Mouse (Mus musculus) frontal cortex, postnatal 14 days (tissue): ENCODE measurements around the gene Tshz2.
A peak's percentile ranks its signal among the peaks of the same experiment; 100 is the strongest.

ENCODE experiments used
- DNase-seq, 2 experiments: peaks; one replicate each; pipeline ENCODE4 v3.0.0; 2022; ENCODE audit warnings: low spot score in 2 of 2

Gene Tshz2

DNA sequence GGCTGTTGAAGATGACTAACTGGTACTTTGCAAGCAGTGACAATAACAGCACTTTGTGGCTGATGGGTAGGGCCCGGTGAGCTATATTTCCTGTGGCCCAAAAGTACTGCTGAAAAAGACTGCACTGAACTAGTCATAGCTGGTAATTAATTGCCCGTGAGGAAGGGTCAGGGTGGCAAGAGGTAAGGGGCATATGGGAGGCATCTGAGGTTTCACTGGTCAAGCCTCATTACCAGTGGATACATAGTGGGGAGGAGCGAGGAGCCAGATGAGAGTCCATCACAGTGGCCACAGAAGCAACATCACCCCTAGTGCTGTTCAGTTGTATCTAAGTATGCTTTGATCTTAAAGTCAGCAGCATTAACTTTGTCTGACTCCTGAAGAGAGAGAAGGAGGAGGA is 2.7 kb upstream of the Tshz2 start:
- no peak for DNase-seq

DNA sequence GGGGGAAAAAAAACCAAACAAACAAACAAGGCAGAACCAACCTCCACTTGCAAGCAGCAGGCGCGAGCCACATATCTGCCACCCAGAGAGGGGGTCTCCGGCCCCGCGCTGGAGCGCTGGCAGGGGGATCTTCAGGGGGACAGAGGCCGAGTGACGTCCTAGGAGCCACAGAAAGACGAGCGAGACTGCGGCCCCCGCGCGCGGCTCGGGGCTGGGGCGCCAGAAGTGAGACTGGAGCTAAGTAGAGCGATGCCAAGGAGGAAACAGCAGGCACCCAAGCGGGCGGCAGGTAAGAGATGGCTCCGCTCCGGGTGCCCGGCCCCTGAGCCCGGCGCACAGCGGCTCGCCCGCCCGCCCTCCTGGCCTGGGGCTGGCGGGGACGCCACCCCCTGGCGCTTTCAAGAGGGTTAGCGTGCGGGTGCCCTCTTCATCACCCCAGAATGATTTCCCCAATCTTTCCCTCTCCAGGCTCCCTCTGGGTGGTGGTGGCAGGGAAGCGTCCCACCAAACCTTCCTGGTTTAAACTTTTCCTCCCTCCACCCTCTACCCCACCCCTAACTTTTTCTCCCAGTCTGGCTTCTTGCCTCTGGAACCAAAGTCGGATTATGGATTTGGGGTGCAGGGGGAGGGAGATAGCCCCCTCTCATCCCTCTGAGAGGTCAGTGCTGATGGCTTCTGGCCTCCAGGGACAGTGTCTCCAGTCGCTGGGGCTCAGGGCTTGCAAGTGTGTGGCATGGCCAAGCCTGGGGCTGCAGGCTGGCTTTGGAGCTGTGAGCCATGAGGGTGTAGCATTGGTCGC is 877 bp downstream of the Tshz2 start:
- DNase-seq: peak in 1 of 2 experiments; percentile 12

DNA sequence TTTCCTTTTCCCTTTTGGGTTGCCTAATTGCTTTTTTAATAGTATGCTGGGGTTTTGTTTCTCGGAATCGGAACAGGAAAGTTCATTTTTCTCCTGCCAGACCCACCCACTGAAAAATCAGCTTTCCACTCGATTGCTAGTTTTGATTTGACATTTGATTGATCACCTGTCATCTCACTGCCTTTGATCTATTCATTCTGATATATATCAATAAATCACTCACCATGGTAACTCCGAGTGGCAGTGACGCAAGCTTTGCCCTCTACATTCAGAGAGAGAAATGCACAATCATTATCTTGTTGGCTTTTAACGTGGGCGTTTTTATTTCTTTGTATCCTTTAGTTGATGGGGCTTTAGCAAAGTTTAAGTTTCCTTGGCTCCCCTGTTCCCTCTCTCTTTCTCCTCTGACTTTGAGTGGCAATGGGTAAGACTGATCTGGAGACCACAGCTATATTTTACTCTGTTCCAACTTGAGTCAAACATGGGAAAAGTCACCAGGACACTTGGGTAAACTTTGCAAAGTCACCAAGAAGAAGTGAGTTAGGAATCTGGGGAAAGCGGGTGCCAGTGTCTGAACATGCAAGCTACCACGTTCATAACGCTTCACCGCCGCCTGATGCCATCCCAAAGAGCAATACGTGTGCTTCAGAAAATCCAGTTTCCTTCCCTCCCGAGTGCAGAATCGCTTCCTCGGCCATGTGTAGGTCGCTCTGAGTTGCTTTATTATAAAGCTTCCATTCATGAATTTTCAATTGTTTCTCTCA is 2.0 kb downstream of the Tshz2 start:
- no peak for DNase-seq

DNA sequence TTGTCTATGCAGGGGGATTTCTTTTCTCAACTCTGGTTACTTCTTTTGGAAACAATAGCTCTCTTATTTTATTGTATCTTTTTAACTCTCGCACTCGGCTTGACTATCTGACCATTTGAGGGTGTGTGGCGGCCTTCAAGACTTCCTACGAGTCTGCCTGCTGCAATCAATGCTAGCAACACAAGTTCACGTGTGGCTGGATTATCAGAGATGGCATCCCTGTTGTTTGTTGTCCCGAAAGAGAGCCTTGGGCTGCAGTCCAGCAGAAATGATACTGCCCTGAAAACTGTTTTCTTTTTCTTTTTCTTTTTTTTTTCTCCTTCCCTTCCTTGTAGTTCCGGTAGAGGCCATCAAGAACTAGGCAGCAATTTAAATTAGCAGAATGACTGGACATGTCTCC is 2.6 kb downstream of the Tshz2 start:
- DNase-seq: no peak

DNA sequence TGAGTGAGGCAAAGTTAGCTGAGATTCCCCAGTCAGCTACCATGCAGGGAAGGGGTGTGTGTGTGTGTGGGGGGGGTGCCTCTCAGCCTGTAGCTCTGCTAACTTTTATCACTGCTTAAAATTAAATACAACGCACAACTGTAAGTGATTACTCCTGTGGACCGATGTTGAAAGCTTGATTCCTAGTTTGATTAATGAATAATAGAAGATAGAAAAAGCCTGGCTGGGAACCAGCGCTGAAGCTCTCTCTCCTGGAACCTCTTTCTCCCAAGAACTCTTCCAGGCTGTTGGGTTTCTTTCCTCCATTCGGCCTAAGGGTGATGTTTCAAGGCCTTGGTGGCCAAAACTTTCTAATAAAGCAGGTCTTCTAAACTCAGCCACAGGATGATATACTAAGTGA is 3.6 kb downstream of the Tshz2 start:
- no peak for DNase-seq

DNA sequence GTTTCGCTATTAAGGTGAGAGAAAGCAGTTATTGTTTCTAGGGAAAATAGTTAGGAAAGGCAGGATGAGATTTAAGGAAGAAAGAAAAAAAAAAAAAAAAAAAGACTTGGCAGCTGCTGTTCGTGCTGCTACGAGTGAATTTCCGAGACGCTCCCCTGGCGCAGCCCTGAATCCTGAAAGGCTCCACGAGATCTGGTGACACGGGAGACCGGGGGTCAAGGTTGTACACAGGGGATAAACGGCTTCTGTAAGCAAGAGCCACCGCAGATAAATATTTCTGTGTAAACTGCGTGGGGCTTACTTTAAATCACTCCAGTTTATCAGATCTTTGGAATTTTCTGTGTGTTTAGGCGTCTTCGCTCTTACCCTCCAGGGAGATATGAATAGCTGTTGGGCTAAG is 8.7 kb downstream of the Tshz2 start:
- no peak for DNase-seq

DNA sequence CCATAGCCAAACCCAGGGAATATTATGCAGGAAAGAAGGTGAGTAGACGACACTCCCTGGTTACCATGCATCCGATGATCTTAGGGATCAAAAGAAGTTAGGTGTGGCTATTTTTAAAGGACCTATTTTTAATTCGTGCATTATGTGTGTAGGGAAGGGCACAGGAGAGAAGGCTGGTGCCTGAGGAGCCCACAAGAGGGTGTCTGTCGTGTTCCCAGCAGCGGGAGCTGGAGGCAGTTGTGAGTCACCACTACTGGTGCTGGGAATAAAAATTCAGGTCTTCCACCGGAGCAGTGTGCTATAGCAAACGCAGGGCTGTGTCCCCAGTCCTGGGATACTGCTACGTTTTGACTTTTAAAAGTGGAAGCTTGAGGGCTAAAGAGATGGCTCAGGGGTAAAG is 9.6 kb downstream of the Tshz2 start:
- no peak for DNase-seq

DNA sequence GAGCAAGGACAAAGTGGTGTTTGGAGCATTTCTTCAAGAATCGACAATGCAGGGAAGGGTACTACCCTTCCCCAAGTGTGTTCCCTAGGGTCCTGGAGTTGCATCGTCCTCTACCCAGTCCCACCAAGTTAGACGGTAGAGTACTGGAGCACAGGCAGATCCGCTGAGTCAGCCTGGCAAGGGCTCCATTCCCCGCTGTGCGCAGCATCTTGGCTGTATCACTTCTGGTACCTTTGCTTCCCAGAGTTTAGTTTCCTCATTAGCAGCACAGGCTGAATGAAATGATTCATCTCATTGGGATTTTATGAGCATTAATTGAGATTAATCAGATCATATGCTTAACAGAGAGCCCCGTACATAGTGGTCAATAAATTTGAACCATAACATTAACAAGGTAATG is 14.3 kb downstream of the Tshz2 start:
- DNase-seq: no peak

DNA sequence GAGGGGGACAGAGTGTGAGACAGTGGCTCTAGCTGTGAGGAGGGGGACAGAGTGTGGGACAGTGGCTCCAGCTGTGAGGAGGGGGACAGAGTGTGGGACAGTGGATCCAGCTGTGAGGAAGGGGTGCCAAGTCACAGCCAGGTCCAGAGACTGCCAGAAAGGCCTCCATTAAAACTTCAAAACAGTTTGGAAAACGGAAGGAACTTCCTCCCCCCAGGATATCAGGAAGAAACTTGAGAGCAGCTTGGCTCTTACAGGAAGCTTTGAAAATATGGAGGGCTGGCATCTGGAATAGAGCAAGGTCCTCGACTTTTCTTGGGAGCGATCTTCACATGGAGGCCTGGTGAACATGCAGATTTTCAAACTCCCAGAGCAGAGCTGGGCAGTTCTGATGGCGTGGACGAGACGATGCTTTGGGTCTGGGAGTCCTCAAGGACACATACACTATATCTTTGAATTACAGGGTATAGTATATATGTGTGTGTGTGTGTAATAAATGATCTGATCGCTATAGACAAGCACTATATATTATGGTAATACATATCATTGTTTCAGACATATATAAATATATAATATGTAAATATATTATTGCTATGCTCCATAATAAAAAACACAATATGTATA is 16.6 kb downstream of the Tshz2 start:
- DNase-seq: no peak

DNA sequence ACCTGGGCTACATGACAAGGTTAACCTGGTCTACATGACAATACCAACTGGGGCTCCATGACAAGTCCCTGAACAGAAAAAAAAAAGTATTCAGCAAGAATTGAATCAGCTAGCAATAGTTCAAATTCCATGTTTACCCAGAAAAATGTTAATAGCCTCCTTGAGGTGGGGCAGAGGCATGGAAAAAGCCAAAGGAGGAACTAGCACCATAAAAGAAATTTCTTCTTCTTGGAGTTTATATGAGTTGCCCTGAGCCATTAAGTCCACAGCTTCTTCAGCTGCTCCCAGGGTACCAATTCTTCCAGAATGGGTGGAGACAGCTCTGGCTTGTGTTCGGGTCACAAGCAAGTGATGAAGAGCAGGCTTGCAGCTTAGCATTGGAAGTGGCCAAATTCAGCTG is 20.5 kb downstream of the Tshz2 start:
- DNase-seq: no peak

DNA sequence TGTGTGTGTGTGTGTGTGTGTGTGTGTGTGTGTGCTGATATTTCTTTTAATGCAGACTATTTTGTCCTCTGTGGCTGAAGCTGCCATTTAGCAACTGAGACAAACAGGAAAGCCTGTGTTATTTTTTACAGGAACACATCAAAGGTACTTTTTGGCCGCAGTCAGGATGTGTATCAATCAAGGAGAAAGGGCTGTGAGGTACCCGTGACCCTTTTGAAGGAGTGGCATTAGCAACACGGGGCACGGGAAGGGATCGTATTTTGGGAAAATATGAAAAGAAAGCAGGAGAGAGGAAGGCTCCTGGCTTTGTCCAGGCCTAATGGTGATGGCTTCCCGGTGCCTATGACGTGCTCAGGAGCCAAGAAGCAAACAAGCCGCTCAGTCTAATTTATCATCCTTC is 31.0 kb downstream of the Tshz2 start:
- no peak for DNase-seq

DNA sequence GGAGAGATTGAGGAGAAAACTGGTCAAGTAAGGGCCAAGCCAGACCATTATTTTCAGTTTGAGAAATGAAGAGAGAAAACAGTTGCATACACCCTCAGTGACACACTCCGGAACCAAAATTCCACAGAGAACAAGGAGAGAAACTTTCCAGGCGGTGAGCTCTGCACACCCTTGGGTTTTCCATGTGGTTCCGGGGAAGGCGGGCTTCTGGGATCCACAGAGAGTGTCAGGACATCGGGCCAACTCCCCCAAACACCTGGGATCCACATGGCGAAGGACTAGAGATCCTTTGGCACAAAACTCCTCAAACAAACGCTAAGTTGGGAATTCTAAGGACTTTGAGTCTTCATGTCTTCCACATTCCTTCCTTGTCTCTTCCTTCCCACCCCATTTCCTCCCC is 38.5 kb downstream of the Tshz2 start:
- no peak for DNase-seq

DNA sequence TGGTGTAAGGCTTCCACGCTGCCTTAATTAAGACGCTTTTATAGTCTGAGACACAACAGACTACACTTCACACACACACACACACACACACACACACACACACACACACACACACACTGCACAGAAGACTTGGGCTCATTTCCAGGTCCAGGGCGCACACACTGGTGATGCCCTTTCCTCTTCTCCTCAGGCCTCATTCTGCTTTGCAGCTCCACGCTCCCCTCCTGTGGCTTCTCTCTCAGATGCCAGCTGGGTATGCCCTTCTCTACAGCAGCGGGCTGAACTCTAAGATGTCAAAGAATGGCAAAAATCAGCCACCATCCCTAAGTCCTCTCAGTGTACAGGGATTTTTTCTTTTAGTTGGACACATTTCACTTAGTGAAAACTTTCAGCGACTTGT is 41.0 kb downstream of the Tshz2 start:
- DNase-seq: no peak

DNA sequence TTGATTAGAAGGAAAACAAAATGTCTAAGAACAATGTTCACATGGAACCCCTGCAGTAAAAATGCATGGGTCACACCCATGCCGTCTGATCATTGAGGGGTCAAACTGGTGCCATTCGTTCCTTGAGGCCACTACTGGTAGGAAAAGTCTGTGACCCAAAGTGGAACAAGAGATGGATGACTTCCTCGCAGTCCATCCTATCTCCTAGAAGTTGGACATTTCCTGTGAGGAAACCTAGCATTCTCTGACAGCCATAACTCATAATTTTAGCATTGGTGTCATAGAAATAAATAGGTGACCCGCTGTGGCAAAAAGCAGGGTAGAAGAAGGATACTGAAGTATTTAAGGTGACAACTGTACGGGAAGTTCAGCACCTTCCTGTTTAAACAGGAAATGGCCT is 41.4 kb downstream of the Tshz2 start:
- DNase-seq: no peak

DNA sequence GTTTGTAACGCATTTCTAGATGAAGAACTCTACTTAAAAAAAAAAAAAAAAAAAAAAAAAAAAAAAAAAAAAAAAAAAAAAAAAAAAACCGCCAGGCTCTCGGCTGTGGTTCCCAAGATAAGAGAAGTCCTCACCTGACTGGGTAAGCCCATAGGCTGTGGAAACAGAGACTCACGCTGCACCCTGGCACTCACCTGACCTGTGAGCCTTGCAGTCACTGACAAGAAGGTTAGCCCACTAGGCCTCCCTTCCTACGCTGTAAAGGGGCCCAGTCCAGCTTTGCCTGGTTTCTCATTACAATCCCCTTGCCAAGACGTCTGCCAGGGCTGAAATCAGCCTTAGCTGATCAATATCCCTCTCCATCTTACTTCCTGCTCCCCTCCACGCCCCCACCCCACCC is 46.5 kb downstream of the Tshz2 start:
- no peak for DNase-seq

DNA sequence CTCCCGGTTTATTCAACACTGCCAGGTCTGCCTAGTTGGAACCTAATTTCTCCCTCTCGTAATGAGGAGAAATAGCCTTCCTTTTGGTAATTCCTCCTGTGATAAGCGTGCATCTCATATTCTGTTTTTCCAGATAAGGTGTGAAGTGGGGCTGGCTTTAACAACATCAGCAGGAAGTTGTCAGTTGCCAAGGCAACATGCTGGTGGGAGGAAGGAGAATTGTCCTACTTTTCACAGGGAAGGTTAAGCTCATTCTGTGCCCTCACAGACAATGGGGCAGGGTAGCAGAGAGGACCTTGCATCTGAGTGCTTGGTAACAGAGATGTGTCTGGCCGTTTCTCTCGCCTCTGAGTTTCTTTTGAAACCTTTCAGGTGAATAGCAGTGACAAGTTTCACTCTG is 47.1 kb downstream of the Tshz2 start:
- DNase-seq: no peak

DNA sequence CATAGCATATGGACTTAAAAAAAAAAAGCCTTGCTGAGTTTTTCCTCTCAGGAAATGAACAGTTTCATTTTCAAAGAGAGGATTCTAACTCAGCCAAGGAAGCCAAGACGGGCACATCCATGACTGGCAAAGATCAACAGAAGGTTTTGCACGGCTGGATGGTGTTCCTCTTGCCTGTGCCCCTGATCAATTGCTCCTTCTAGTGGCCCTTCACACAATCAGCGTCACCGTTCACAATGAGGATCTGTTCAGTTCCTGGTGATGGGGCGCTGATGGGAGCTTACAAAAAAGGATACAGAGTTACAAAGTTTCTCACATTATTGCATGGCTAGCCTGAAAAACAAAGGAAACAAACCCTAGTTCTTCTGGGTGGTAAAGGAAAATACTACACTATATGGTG is 52.4 kb downstream of the Tshz2 start:
- DNase-seq: no peak

DNA sequence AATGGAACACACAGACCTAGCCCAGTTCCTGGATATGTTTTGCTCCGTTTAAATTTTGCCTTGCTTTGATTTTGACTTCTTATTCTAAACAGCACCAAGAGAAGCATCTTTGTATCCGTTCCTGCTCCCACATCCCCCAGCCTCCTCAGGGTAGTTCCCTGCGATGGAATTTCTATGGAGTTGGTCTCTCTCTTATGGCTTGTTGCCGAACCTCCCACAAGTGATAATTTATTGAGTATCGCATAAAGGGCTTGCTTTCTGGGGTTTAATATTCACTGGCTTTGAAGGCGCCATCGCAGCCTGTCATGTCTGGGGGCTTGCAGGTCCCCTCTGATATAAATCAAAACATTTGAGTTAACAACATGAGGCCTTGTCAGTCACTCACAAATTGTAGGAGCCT is 52.9 kb downstream of the Tshz2 start:
- no peak for DNase-seq

DNA sequence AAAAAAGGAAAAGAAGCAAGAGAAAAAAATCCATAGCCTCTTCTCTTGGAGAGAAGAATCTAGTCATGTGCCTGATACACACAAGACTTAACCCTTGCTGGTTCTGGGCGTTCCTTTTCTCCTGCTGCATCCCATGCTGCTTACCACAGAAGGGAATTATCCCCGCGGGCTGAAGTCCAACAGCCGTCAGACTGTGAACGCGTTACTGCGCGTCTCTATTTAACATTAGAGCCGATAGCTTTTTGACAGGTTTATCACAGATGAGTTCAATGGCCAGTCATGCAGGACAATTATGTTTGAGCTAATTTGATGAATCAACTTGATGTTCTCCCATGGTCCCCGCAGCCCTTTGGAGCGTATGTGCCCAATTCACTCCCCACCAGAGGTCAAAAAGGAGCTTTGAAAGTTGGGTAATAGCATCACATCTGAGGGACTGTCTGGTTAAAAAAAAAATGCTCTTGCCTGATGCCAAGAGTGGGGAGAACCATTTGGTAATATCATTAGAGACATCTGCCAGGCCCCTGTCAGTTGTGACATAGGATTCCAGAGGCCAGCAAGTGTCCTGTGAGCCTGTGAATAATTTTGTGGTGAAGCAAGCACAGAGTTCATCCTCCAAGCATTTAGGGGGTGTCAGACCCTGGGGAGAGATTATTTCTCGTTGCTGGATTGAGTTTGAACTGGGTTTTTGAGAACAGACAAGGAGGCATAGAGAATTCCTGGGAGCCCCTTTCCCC is 54.1 kb downstream of the Tshz2 start:
- no peak for DNase-seq

DNA sequence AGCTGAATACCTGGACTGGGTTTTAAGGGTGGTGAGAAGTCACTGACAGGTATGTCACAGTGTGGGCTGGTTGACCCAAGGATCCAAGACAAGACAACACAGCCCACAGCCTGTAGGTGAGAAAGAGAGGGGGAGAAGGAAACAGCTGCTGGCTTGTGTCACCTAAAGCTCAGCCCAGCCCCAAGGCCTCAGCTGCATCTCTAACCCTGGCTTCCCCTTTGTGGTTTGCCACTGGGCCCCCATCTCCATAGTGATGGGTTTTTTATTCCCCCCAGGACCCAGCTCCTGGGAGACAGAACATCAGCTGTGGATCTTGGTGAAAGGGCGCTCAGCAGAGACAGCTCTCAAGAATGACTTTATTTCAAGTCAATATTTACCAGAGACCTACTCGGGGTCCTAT is 57.2 kb downstream of the Tshz2 start:
- no peak for DNase-seq

DNA sequence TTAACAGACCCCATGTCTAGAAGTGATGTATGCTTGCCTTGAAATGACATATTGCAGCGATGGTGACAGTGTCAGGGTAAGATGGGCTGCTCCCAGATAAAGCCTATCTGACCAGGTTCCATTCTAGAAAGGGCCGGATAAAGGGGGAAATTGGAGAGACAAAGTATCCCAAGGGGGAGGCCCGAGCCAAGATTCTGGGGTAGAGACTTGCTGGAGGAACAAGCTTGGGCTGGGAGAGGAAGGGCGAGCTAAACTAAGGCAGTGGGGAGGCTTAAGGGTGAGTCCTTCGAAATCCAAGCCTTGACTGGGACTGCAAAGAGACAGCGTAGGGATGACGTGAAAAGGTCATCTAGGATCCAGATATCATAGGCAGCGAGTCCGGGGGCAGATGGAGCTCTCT is 61.7 kb downstream of the Tshz2 start:
- DNase-seq: no peak

DNA sequence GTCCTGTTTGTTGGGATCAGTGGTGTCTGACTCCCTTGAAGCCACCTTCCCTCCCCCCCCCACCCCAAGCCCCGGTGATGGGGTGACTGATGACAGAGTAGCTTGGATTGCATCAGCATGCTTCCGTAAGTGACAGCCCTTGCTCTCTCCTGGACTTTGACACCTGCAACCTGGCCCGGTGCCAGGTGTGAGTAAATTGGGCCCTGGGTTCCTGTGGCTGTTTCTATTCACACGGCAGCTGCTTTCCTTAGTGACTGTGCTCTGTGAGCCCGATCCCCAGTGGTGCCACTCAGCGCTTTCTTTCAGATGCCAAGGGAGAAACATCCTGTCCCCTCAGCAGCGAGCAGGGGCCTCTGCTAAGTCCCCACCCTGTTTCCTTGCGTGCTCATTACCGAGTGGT is 62.2 kb downstream of the Tshz2 start:
- no peak for DNase-seq
